8 mouse cellular contexts compared by ENCODE assay signal in the genomic region with DNA sequence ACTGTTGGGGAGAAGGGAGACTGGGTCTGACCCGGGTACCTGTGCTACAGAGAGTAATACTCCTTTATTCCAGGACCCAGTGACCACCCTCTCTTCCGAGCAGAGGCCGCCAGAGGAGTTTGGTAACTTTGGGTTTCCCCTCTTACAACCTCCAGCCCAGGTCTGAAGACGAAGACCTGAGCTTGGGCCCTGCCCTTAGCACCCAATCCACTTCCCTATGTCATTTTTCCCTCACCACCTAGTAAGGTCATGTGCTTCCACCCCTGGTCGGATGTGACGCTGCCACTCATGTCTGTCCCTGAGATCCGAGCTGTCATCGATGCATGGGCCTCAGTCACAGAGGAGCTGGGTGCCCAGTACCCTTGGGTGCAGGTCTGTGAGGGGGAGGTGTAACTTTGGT. TPM values are rescaled to one million over a fixed set of nuclear protein-coding genes. Genes with fewer than 3 reads are reported as not detected.
DNase-seq lines count a peak whose midpoint lies in the region; ATAC-seq and TF ChIP-seq lines count a peak whose summit lies in the region.

No protein-coding gene starts in this region.

- WGBS in limb, embryonic 15.5 days, result 75% methylated on average over 8 of the region's 8 CpGs
- 73% methylated on average over 8 of the region's 8 CpGs for WGBS in stomach, postnatal 0 days

- no peak overlapping the region for H3K27ac ChIP-seq in testis, adult 2 months (ENCODE audit: control insufficient read depth, insufficient read depth, low read depth, low read length)
- peak overlapping the region; percentile 29; the same call in 1 of the 2 replicates for H3K27ac ChIP-seq in limb, embryonic 15.5 days
- H3K27ac ChIP-seq in stomach, postnatal 0 days (replicated peaks), result no peak overlapping the region

- H3K4me1 ChIP-seq in erythroblast, embryonic 14.5 days (ENCODE audit: control insufficient read depth), result peaks cover 35% of the 10 kb centered on the region
- H3K4me1 ChIP-seq in testis, adult 2 months (ENCODE audit: control insufficient read depth, insufficient read depth, low read length), result peaks cover 30% of the 10 kb centered on the region
- H3K4me1 ChIP-seq in limb, embryonic 15.5 days, result peaks cover 32% of the 10 kb centered on the region
- H3K4me1 ChIP-seq in stomach, postnatal 0 days (replicated peaks; ENCODE audit: control insufficient read depth, insufficient read depth), result peaks cover 8% of the 10 kb centered on the region; the same call in 1 of the 2 replicates

- H3K4me3 ChIP-seq in erythroblast, embryonic 14.5 days (replicated peaks), result peak overlapping the region; percentile 82
- peak overlapping the region; percentile 88 for H3K4me3 ChIP-seq in testis, adult 2 months (ENCODE audit: control insufficient read depth, low read depth, low read length)
- peak overlapping the region; percentile 78 for H3K4me3 ChIP-seq in limb, embryonic 15.5 days
- peak overlapping the region; percentile 72 for H3K4me3 ChIP-seq in stomach, postnatal 0 days (ENCODE audit: low read depth, low read length)

- no peaks in the 10 kb centered on the region for H3K27me3 ChIP-seq in erythroblast, embryonic 14.5 days (ENCODE audit: control insufficient read depth)
- H3K27me3 ChIP-seq in testis, adult 2 months (ENCODE audit: control insufficient read depth, insufficient read depth, low read length), result no peaks in the 10 kb centered on the region
- no peaks in the 10 kb centered on the region for H3K27me3 ChIP-seq in limb, embryonic 15.5 days
- no peaks in the 10 kb centered on the region for H3K27me3 ChIP-seq in stomach, postnatal 0 days (ENCODE audit: control insufficient read depth, insufficient read depth, low read length)

- no peak for TF ChIP-seq CTCF in testis, adult 2 months (IDR thresholded peaks at IDR 0.05; ENCODE audit: control insufficient read depth, insufficient read depth, insufficient replicate concordance, low read depth, low read length)
- no peak for TF ChIP-seq CTCF in stomach, postnatal 0 days (IDR thresholded peaks at IDR 0.05; ENCODE audit: low read depth)

- no peaks in the 10 kb centered on the region for H3K9me3 ChIP-seq in erythroblast, embryonic 14.5 days (ENCODE audit: control insufficient read depth, low read length)
- H3K9me3 ChIP-seq in limb, embryonic 15.5 days, result no peaks in the 10 kb centered on the region
- no peaks in the 10 kb centered on the region for H3K9me3 ChIP-seq in stomach, postnatal 0 days (ENCODE audit: control insufficient read depth, low read length)

- no peak for TF ChIP-seq EP300 in stomach, postnatal 0 days (optimal IDR thresholded peaks at IDR 0.05)

- H3K36me3 ChIP-seq in erythroblast, embryonic 14.5 days (ENCODE audit: control insufficient read depth), result peaks cover 19% of the 10 kb centered on the region
- no peaks in the 10 kb centered on the region for H3K36me3 ChIP-seq in testis, adult 2 months (ENCODE audit: control insufficient read depth, insufficient read depth, low read length)
- H3K36me3 ChIP-seq in limb, embryonic 15.5 days, result peaks cover 18% of the 10 kb centered on the region; the same call in 1 of the 2 replicates
- peaks cover 5% of the 10 kb centered on the region; the same call in 1 of the 2 replicates for H3K36me3 ChIP-seq in stomach, postnatal 0 days (ENCODE audit: control insufficient read depth, insufficient read depth, low read length)

- peak overlapping the region; percentile 87 for H3K4me2 ChIP-seq in limb, embryonic 15.5 days
- H3K4me2 ChIP-seq in stomach, postnatal 0 days (replicated peaks; ENCODE audit: low read depth), result peak overlapping the region; percentile 82

- ATAC-seq in erythroblast, adult 5-6 weeks (replicated peaks; ENCODE audit: low FRiP score, poor library complexity, severe bottlenecking), result no peak; the same call in 1 of the 2 replicates
- ATAC-seq in limb, embryonic 15.5 days (ENCODE audit: insufficient number of reproducible peaks, low FRiP score, low TSS enrichment, low read depth), result no peak
- no peak for ATAC-seq in stomach, postnatal 0 days (ENCODE audit: low FRiP score, low TSS enrichment)

- no peak for DNase-seq in testis, postnatal 14 days (ENCODE audit: low spot score)
- no peak for DNase-seq in stomach, postnatal 0 days (ENCODE audit: low spot score)
- no peak for DNase-seq in urinary bladder, adult 18-20 months (ENCODE audit: low spot score in 2 of 2)
- DNase-seq in adrenal gland, postnatal 36 days, result no peak

- peak overlapping the region; percentile 18; the same call in 1 of the 2 replicates for H3K9ac ChIP-seq in limb, embryonic 15.5 days
- H3K9ac ChIP-seq in stomach, postnatal 0 days (ENCODE audit: low read length), result 0 out of 2 replicates have a peak overlapping the region, but pooled peaks have one; percentile 80

- TF ChIP-seq POLR2A in testis, adult 2 months (IDR thresholded peaks at IDR 0.05; ENCODE audit: control insufficient read depth, low read depth, low read length), result no peak

RNA-seq across cellular contexts. Expression of a gene that starts 0.5 kb away (rescaled TPM):
- polyA plus RNA-seq in erythroblast, embryonic 14.5 days (2012), result 1.1 and 1.3 TPM in 2 replicates
- 1.7 and 14.8 TPM in 2 replicates for total RNA-seq in erythroblast, adult 5-6 weeks (2015; ENCODE audit: low replicate concordance)
- total RNA-seq in erythroblast, adult 5-6 weeks (2017; ENCODE audit: low replicate concordance), result 7.2 and 9.6 TPM in 2 replicates
- polyA plus RNA-seq in testis, adult 2 months (2012; rRNA removed), result 21.0 and 22.3 TPM in 2 replicates
- polyA plus RNA-seq in limb, embryonic 15.5 days (2015; fragmentation: Nextera tagmentation; extraction: Ambion mirVana), result 76.1 and 88.5 TPM in 2 replicates
- 41.6 and 43.9 TPM in 2 replicates for polyA plus RNA-seq in stomach, postnatal 0 days (2015; fragmentation: Nextera tagmentation; extraction: Ambion mirVana)
- total RNA-seq in adrenal gland, postnatal 36 days (2021), result 10 to 100 TPM; 77.4 to 80.1 TPM

RNA-seq across cellular contexts. Expression of a gene that starts 1.4 kb away (rescaled TPM):
- 0.87 and 2.4 TPM in 2 replicates for polyA plus RNA-seq in erythroblast, embryonic 14.5 days (2012)
- 4.0 and 5.0 TPM in 2 replicates for total RNA-seq in erythroblast, adult 5-6 weeks (2015; ENCODE audit: low replicate concordance)
- 1.3 and 2.1 TPM in 2 replicates for total RNA-seq in erythroblast, adult 5-6 weeks (2017; ENCODE audit: low replicate concordance)
- polyA plus RNA-seq in testis, adult 2 months (2012; rRNA removed), result 11.1 and 13.6 TPM in 2 replicates
- 38.7 and 44.8 TPM in 2 replicates for polyA plus RNA-seq in limb, embryonic 15.5 days (2015; fragmentation: Nextera tagmentation; extraction: Ambion mirVana)
- 27.4 and 31.3 TPM in 2 replicates for polyA plus RNA-seq in stomach, postnatal 0 days (2015; fragmentation: Nextera tagmentation; extraction: Ambion mirVana)
- 10 to 100 TPM; 32.1 to 45.6 TPM for total RNA-seq in adrenal gland, postnatal 36 days (2021)

RNA-seq across cellular contexts. Expression of a gene that starts 17.6 kb away (rescaled TPM):
- polyA plus RNA-seq in erythroblast, embryonic 14.5 days (2012), result 1.0 and 1.3 TPM in 2 replicates
- total RNA-seq in erythroblast, adult 5-6 weeks (2015; ENCODE audit: low replicate concordance), result 4.2 TPM in 1 of 2 replicates, not detected in the other
- 3.2 and 3.9 TPM in 2 replicates for total RNA-seq in erythroblast, adult 5-6 weeks (2017; ENCODE audit: low replicate concordance)
- 872 and 1,011 TPM in 2 replicates for polyA plus RNA-seq in testis, adult 2 months (2012; rRNA removed)
- polyA plus RNA-seq in limb, embryonic 15.5 days (2015; fragmentation: Nextera tagmentation; extraction: Ambion mirVana), result 35.4 and 42.1 TPM in 2 replicates
- polyA plus RNA-seq in stomach, postnatal 0 days (2015; fragmentation: Nextera tagmentation; extraction: Ambion mirVana), result 21.2 and 21.3 TPM in 2 replicates
- total RNA-seq in adrenal gland, postnatal 36 days (2021), result 10 to 100 TPM; 33.9 to 46.8 TPM

RNA-seq across cellular contexts. Expression of a gene that starts 25.5 kb away (rescaled TPM):
- polyA plus RNA-seq in erythroblast, embryonic 14.5 days (2012), result not detected in 2 replicates
- not detected in 2 replicates for total RNA-seq in erythroblast, adult 5-6 weeks (2015; ENCODE audit: low replicate concordance)
- total RNA-seq in erythroblast, adult 5-6 weeks (2017; ENCODE audit: low replicate concordance), result not detected in 2 replicates
- 0.12 and 0.17 TPM in 2 replicates for polyA plus RNA-seq in testis, adult 2 months (2012; rRNA removed)
- polyA plus RNA-seq in limb, embryonic 15.5 days (2015; fragmentation: Nextera tagmentation; extraction: Ambion mirVana), result not detected in 2 replicates
- polyA plus RNA-seq in stomach, postnatal 0 days (2015; fragmentation: Nextera tagmentation; extraction: Ambion mirVana), result 0.05 and 0.07 TPM in 2 replicates
- total RNA-seq in adrenal gland, postnatal 36 days (2021), result not detected

RNA-seq across cellular contexts. Expression of a gene that starts 33.5 kb away (rescaled TPM):
- 23.8 and 38.0 TPM in 2 replicates for polyA plus RNA-seq in erythroblast, embryonic 14.5 days (2012)
- 22.8 and 26.7 TPM in 2 replicates for total RNA-seq in erythroblast, adult 5-6 weeks (2015; ENCODE audit: low replicate concordance)
- 30.0 and 37.1 TPM in 2 replicates for total RNA-seq in erythroblast, adult 5-6 weeks (2017; ENCODE audit: low replicate concordance)
- 84.2 and 90.3 TPM in 2 replicates for polyA plus RNA-seq in testis, adult 2 months (2012; rRNA removed)
- polyA plus RNA-seq in limb, embryonic 15.5 days (2015; fragmentation: Nextera tagmentation; extraction: Ambion mirVana), result 113 and 123 TPM in 2 replicates
- polyA plus RNA-seq in stomach, postnatal 0 days (2015; fragmentation: Nextera tagmentation; extraction: Ambion mirVana), result 129 TPM in 2 replicates
- 100 to 1,000 TPM; 103 to 123 TPM for total RNA-seq in adrenal gland, postnatal 36 days (2021)

Comparison
In these comparisons a context has a peak if more than half of its experiments do, and no peak if none do; other contexts are left out.
1. RNA of a gene that starts 17.6 kb away (polyA plus RNA-seq): 872 to 1,011 TPM in testis, adult 2 months; 35.4 to 42.1 TPM in limb, embryonic 15.5 days, 21.2 to 21.3 TPM in stomach, postnatal 0 days and 1.0 to 1.3 TPM in erythroblast, embryonic 14.5 days; every median in the first group is over 10 times any median in the second.
2. Peak in every context shown above with its lines, with median percentiles within 50 percentile points of each other: H3K4me3 ChIP-seq.